Mouse (Mus musculus) T-cell, adult 2 months (primary cell): Measurements from ENCODE around the gene Acp7.

ENCODE experiments used
- DNase-seq: peaks from one replicate; pipeline ENCODE4 v3.0.0; 2022; ENCODE audit warnings: low spot score

Gene Acp7

DNA sequence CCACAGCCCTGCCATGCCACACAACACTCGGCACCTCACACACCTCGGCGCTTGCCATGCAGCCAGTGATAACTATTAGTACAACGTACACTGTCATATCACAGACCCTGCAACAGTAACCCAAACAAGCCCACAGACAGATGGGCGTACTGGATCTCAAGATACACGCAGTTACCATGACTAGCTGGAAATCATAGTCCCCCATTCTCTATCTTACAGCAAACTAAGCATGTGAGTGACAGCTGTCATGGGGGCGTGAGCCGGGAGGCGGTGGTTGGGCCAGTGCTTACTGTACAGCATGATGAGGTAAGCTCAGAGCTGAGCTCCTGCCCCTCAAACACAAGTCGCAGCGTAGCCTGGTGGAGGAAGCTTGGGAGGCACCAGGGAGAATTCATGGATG is 55.5 kb downstream of the Acp7 start:
- DNase-seq = no peak

DNA sequence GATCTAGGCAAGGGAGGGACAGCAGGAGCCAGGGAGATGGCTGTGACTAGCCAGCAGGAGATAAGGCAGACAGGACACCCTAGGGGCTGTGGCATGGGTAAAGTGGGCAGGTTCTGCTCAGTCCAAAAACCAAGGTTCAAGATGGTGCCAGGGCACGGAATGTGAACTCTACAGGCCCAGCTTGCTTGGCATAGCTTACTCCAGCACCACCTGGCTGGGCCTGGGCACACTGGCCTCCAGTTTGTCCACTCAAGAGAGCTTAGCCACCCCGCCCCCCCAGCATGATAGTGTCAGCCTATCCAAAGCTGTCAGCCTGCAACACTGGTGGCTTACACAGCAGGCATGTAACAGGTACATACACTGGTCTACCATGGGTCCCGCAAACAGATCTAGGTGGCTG is 57.9 kb downstream of the Acp7 start:
- DNase-seq = no peak

DNA sequence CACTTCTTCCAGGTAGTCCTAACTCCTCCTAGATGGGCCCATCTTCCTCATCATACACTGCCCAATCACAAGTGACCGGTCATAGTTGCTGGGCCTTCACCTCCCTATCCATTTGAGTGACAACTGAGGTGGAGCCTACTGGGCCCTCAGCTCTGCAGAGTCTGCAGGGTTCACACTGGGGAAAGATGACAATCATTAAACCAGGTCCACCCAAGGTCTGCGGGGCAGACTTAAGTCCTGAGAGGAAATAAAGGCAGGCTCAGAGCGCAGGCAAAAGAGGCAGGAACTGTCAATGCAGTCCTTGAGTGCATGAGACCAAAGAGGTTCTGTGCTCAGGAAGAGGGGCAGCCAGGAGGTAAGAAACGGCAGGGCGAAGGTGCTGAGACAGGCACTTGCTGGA is 58.4 kb downstream of the Acp7 start:
- DNase-seq = no peak

DNA sequence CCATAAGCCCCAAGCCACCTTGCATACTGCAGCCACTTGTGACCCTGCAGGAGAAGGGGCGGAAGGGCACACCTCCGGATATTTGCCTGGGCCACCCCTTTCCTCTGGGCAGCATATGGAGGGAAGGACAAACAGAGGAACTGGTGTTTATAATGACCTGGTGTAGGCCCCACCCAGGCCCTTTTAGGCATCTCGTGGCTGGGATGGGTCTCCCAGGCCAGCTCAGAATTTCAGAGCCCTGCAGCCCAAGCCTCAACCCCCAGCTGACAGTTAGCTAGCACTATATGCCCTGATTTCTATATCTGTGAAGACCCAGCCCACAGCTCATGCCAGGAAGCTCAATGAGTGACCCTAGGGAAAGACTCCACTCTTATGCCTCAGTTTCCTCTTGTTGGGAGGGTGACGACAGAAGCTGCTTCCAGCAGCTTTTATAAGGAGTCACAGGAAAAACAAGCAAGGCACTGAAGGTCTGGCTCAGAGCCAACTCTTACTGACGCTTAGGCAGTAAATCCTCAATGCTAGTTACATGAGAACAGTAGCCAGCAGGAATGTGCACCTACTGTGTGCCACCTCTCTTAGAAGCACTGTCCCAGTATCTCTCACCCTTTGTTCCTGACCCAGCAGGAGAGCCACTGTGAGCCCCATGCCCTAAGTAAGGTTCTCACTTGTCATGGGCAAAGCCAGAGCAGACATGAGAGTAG is 60.0 kb downstream of the Acp7 start:
- no peak for DNase-seq

DNA sequence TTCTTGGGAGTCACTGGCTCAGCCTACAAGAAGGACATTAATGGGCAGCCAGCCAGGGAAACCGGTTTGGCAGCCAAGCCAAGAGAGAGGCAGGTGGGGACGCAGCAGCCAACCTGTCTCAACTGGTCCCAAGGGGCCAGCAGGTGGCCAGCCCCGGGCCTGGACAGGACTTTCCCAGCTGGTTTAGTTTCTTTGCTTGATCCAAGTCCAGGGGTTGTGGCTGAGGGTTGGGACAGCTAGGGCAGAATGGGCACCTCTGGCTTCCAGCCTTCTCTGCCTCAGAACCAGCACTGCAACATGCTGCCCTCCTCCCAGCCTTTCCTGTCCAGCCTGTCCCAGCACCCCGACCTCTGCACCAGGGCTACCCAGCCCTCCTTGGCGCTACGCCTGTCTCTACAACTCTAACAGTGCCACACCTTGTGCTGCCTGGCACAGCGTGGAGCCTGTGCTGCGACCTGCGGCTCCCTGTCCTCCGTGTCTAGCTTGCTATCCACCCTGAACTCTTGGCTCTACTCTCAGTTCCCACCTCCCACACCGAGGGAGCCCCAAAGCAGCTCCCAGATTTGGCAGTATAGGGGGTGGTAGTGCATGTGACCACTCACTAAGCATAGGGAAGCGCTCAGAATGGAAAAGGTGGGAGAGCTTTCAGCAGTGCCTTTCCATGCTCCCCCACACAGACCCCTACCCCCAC is 60.7 kb downstream of the Acp7 start:
- no peak for DNase-seq

DNA sequence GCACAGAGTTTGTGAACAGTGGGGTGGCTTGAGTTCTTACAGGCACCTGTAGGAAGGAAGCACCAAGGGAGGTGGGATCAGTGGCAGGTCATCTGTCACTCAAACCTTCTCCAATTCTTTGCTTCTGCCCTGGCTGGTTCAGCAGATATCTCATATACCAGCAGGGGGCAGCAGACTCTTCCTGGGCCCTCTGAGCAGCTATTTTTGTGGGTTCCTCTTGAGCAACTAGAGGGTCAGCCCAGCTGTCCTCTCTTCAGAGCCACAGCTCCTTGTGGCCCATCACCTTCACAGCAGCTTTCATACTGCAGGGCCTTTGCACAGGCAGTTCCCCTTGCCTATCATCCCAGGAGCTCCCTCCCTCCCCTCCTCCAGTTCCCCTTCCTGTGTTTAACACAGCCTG is 62.9 kb downstream of the Acp7 start:
- DNase-seq = peak; percentile 59

DNA sequence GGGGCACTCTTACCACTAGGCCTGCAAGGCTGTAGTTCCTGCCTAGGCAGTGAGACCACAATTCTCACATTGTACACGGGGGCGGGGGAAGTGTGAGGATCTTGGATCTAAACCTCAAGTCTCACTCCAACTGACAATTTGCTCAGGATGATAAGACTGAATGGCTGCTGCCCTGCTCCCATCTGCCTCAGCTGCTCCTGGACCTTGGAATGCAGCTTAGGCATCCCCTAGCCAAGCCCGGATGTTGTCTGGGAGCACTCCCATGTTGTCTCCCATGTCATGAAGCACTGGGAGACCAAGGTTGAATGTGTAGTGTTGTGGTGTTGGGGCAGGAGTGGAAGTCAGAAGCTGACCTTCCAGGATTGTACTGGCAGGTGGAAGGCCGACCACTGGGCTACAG is 63.6 kb downstream of the Acp7 start:
- DNase-seq = no peak

DNA sequence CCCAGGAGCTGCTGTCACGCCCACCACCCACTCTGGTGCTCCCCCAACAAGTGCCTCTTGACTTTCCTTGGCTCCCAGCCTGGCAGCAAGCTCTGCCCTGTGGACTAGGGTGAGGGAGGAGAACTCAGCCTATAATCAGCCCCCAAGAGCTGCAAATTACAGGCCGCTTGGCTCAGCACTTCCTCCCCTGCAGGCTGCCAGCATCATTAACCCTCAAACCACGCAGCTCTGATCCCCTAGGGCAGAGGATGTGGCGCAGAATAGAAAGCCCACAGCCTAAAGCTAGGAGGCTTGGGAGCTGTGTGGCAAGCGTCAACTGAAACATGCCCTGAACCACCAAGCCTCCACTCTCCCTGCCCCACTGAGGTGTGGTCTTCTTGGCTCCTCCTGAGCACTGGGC is 65.7 kb downstream of the Acp7 start:
- peak; percentile 56 for DNase-seq

DNA sequence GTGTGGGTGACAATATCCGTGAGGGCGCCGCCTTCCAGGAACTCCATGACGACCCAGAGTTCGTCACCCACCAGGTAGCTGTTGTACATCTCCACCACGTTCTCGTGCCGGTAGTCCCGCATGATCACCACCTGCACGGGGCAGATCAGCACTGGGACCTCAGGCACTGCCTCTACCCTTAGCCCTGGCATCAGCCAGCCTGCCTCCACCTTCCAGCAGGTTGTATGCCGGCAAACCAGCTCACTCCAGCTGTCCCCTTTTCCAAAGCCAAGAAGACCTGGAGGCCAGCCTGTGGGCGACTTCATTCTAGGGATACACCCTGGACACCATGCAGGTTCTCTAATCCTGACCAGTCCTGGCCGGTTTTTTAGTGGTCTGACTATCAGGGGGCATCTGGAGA is 68.2 kb downstream of the Acp7 start:
- DNase-seq = no peak

DNA sequence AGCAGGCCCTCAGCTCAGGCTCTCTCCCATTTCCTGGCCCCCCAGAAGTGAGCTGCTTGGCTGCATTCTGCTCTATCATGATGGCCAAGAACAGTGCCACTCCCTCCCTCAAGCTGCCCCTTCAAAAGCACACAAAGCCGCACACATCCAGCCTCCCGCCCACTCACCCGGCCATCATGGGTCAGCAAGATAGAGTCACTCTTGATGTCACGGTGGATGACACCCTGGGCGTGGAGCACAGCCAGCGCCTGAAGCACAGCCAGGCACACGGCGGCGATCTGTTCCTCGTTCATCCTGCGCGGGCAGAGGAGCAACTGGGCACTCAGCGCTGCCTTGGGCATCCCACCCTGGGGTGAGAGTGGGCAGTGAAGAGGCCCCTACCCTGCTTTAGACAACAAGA is 68.8 kb downstream of the Acp7 start:
- DNase-seq = no peak

DNA sequence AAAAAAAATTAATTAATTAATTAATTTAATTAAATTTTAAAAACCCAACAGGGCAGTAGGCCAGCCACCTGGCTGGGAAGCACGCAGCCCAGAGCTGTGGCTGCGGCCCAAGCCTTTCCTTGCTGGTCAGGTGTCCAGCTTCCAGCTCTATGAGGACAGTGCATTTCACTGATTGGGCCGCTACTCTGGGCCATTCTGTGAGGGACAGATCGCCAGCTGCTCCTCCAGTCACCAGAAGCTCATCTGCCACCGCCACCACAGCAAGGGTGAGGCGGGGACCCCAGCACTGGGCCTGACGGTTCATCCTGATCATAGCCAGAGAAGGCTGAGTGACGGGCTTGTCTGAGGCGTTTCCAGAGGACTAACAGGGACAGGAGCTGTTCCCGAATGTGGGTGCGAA is 69.2 kb downstream of the Acp7 start:
- no peak for DNase-seq

DNA sequence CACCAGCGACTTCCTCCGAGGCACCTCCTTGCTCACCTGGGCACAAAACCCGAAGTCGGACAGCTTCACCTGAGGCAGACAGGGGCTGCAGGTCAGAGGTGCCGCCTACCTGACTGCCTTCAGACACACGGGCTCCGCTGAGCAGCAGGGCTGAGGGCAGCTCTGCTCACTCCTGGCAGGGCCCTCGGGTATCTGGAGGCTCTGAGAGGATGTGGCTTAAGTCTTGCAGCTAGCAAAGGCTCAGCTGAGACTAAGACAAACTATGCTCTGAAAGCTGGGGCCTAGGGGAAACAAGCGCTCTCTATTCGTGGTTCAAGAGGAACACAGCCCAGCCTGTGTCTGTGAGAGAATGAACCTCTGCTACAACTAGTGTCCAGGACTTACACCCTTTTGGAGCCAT is 70.3 kb downstream of the Acp7 start:
- DNase-seq = no peak

DNA sequence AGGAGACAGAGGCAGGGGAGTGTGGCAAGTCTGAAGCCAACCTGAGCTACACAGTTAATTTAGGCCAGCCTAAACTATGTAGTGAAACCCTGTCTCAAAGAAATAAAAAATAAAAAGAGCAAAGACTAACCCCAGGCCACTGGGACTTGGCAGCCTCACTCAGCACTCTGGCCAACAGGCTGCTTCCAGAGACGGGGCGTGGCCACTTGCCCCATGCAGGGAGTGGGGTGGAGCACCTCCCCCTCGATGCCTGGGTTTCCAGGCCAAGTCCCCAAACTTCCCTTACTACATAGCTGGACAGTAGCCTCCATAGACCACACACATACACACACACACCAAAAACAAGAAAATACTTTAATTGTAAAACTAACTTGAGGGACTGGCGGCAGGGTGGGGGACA is 72.6 kb downstream of the Acp7 start:
- DNase-seq = no peak

DNA sequence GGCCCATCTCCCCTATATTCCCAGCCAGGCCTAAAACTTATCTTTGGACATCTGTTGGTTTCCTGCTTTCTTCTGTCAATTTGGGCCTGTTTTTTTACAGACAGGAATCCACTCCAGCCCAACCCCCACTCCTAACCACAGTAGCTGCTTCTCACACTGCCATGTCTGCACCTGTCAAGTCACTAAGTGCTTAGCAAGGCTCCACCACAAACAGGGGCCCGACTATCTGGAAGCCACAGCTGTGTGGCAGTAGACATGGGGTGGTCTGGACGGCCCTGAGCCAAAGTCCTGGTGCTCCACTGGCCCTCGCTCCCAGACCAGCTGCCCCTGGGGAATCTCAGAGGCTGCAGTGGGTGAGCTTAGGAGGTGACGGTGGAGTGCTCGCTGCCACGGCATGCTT is 73.4 kb downstream of the Acp7 start:
- peak; percentile 42 for DNase-seq
